22 mouse cellular contexts compared by ENCODE assay signal in genomic region chr9:47512521-47512920, GRCm38 (mm10). TPM values are rescaled to one million over a fixed set of nuclear protein-coding genes. Genes with fewer than 3 reads are reported as not detected.
DNase-seq lines count a peak whose midpoint lies in the region; ATAC-seq lines count a peak whose summit lies in the region.
"Had no signal": no experiment of that assay in that cellular context is flagged by ENCODE, and none has a peak within 500 bp of the region (broad histone marks: within the 10 kb centered on the region; RNA-seq: fewer than 3 reads in every experiment).

No protein-coding gene starts in this region.

- WGBS in heart, embryonic 10.5 days, result 87% methylated on average over 3 of the region's 3 CpGs
- 92% methylated on average over 3 of the region's 3 CpGs for WGBS in neural tube, embryonic 15.5 days
- WGBS in forebrain, embryonic 14.5 days, result 95% methylated on average over 3 of the region's 3 CpGs

- intact Hi-C loops in heart, postnatal 25 days (cut with DNase I), result no loop called here

- H3K4me1 ChIP-seq in heart, embryonic 10.5 days, result no peaks in the 10 kb centered on the region
- H3K4me1 ChIP-seq in neural tube, embryonic 15.5 days, result peaks cover 5% of the 10 kb centered on the region; the same call in 1 of the 2 replicates
- H3K4me1 ChIP-seq in forebrain, embryonic 14.5 days (ENCODE audit: control insufficient read depth, insufficient read depth, low read length), result no peaks in the 10 kb centered on the region
- H3K4me1 ChIP-seq: embryonic facial prominence, embryonic 12.5 days had no signal

- no peak overlapping the region for H3K27ac ChIP-seq in heart, embryonic 10.5 days
- H3K27ac ChIP-seq in neural tube, embryonic 15.5 days (replicated peaks), result no peak overlapping the region
- no peak overlapping the region for H3K27ac ChIP-seq in forebrain, embryonic 14.5 days (ENCODE audit: low read depth, low read length)
- H3K27ac ChIP-seq: embryonic facial prominence, embryonic 10.5 days; embryonic facial prominence, embryonic 12.5 days; forebrain, embryonic 13.5 days had no signal

- H3K4me2 ChIP-seq in neural tube, embryonic 15.5 days, result no peak overlapping the region
- no peak overlapping the region for H3K4me2 ChIP-seq in forebrain, embryonic 14.5 days (ENCODE audit: low read length)
- H3K4me2 ChIP-seq: embryonic facial prominence, embryonic 12.5 days; forebrain, embryonic 13.5 days had no signal

- no peaks in the 10 kb centered on the region for H3K36me3 ChIP-seq in heart, embryonic 10.5 days
- H3K36me3 ChIP-seq in neural tube, embryonic 15.5 days, result no peaks in the 10 kb centered on the region
- H3K36me3 ChIP-seq in forebrain, embryonic 14.5 days (ENCODE audit: control insufficient read depth, insufficient read depth, low read length), result no peaks in the 10 kb centered on the region
- H3K36me3 ChIP-seq: embryonic facial prominence, embryonic 10.5 days; embryonic facial prominence, embryonic 12.5 days; G1E had no signal

- no peak overlapping the region for H3K4me3 ChIP-seq in heart, embryonic 10.5 days
- no peak overlapping the region for H3K4me3 ChIP-seq in neural tube, embryonic 15.5 days (replicated peaks)
- H3K4me3 ChIP-seq in forebrain, embryonic 14.5 days (ENCODE audit: low read depth, low read length), result no peak overlapping the region
- H3K4me3 ChIP-seq: embryonic facial prominence, embryonic 10.5 days; embryonic facial prominence, embryonic 12.5 days; forebrain, embryonic 13.5 days had no signal

- H3K9me3 ChIP-seq in heart, embryonic 10.5 days, result no peaks in the 10 kb centered on the region
- no peaks in the 10 kb centered on the region for H3K9me3 ChIP-seq in neural tube, embryonic 15.5 days (replicated peaks)
- H3K9me3 ChIP-seq in forebrain, embryonic 14.5 days (replicated peaks; ENCODE audit: control insufficient read depth, low read length), result no peaks in the 10 kb centered on the region
- H3K9me3 ChIP-seq: embryonic facial prominence, embryonic 10.5 days; embryonic facial prominence, embryonic 12.5 days; forebrain, embryonic 13.5 days; G1E had no signal

- H3K9ac ChIP-seq in neural tube, embryonic 15.5 days (replicated peaks), result no peak overlapping the region
- H3K9ac ChIP-seq in forebrain, embryonic 14.5 days (ENCODE audit: low read length), result no peak overlapping the region
- H3K9ac ChIP-seq: embryonic facial prominence, embryonic 12.5 days; forebrain, embryonic 13.5 days had no signal

- H3K27me3 ChIP-seq in heart, embryonic 10.5 days (ENCODE audit: insufficient read depth, poor library complexity, severe bottlenecking), result peaks cover 21% of the 10 kb centered on the region
- H3K27me3 ChIP-seq in neural tube, embryonic 15.5 days (replicated peaks), result no peaks in the 10 kb centered on the region
- no peaks in the 10 kb centered on the region for H3K27me3 ChIP-seq in forebrain, embryonic 14.5 days (replicated peaks; ENCODE audit: control insufficient read depth, insufficient read depth, low read length)
- H3K27me3 ChIP-seq: Patski had no signal

- peak; percentile 10 for DNase-seq in heart, embryonic 10.5 days (ENCODE audit: low spot score)
- no peak for DNase-seq in heart, postnatal 25 days (ENCODE audit: low spot score)
- DNase-seq in neural tube, embryonic 10.5 days (ENCODE audit: extremely low spot score, low spot score), result peak; percentile 10
- DNase-seq in R1 (ENCODE audit: low read depth, low spot score), result peak; percentile 69
- no peak for DNase-seq in spleen, postnatal 4 days (ENCODE audit: low spot score in 2 of 2)
- no peak for DNase-seq in forebrain, embryonic 14.5 days (ENCODE audit: low spot score)
- DNase-seq: adrenal gland, adult 8-10 months; adrenal gland, postnatal 14 days; adrenal gland, postnatal 36 days; cerebellum, adult 11-12 months; cerebellum, adult 2 months; cerebellum, adult 9-10 months; cerebellum, postnatal 10 days; cerebellum, postnatal 25 days had no signal

- ATAC-seq in neural tube, embryonic 15.5 days (ENCODE audit: low FRiP score), result no peak
- ATAC-seq in forebrain, embryonic 14.5 days, result no peak
- ATAC-seq: activated CD4-positive, CD25-positive, alpha-beta regulatory T cell, adult 4 months; forebrain, embryonic 13.5 days; forebrain, embryonic 16.5 days; Patski had no signal

RNA-seq across cellular contexts. Expression of gene Cadm1, which starts 17.5 kb away (rescaled TPM):
- 44.7 and 68.4 TPM in 2 replicates for polyA plus RNA-seq in heart, embryonic 10.5 days (2016; fragmentation: Nextera tagmentation; extraction: Ambion mirVana)
- total RNA-seq in heart, postnatal 25 days (2021), result 1 to 10 TPM; 1.9 to 2.1 TPM
- polyA plus RNA-seq in neural tube, embryonic 15.5 days (2015; fragmentation: Nextera tagmentation; extraction: Ambion mirVana), result 146 and 157 TPM in 2 replicates
- 206 and 247 TPM in 2 replicates for polyA plus RNA-seq in forebrain, embryonic 14.5 days (2014; fragmentation: Nextera tagmentation; extraction: Ambion mirVana)
- polyA plus RNA-seq: G1E had no signal

Comparison
In these comparisons a context has a peak if more than half of its experiments do, and no peak if none do; other contexts are left out.
1. DNase-seq: peak in heart, embryonic 10.5 days (single experiment), neural tube, embryonic 10.5 days (single experiment) and R1 (single experiment); none in heart, postnatal 25 days (single experiment), spleen, postnatal 4 days (0 of 2) and forebrain, embryonic 14.5 days (single experiment).